Mouse (Mus musculus) kidney, postnatal 0 days (tissue): ENCODE measurements at regions not wholly inside any gene's neighbourhood (a gene's known extent, or its start where the extent isn't known, plus 50 kb on each side); places are given as distances from the start of the nearest gene placed in this dataset.

Experiments used
- ATAC-seq: fragments of 200-750 bp; cut with Nextera tagmentation; replicated peaks from 2 replicates; pipeline ENCODE4 v1.8.0; 2017; ENCODE audit warnings: low read depth, moderate number of reproducible peaks, moderate TSS enrichment, moderate library complexity; ENCODE audit not compliant: low FRiP score
- DNase-seq: peaks from one replicate; pipeline ENCODE4 v3.0.0-alpha.2; 2016; ENCODE audit warnings: low spot score
- H3K27ac ChIP-seq: fragments of 300-500 bp; sonication (generic); 2 replicates; pipeline ENCODE4 v1.5.1; 2014; ENCODE audit warnings: mild to moderate bottlenecking
- H3K27me3 ChIP-seq: fragments of 300-500 bp; sonication (generic); 2 replicates; pipeline ENCODE4 v1.6.1; 2014; ENCODE audit warnings: low read length, mixed read lengths; ENCODE audit not compliant: insufficient read depth
- H3K36me3 ChIP-seq: fragments of 300-500 bp; sonication (generic); 2 replicates; pipeline ENCODE4 v1.6.1; 2014; ENCODE audit warnings: low read length, mixed read lengths; ENCODE audit not compliant: insufficient read depth
- H3K4me1 ChIP-seq: fragments of 300-500 bp; sonication (generic); replicated peaks from 2 replicates; pipeline ENCODE4 v1.6.1; 2014; ENCODE audit warnings: antibody characterized with exemption, low read length, mixed read lengths; ENCODE audit not compliant: insufficient read depth
- H3K4me2 ChIP-seq: fragments of 300-500 bp; sonication (generic); 2 replicates; pipeline ENCODE4 v1.6.1; 2014; ENCODE audit warnings: mild to moderate bottlenecking, low read length, moderate library complexity, mixed read lengths
- H3K4me3 ChIP-seq: fragments of 300-500 bp; sonication (generic); replicated peaks from 2 replicates; pipeline ENCODE4 v1.5.1; 2014; ENCODE audit warnings: low read depth, low read length
- H3K9ac ChIP-seq: fragments of 300-500 bp; sonication (generic); 2 replicates; pipeline ENCODE4 v1.6.1; 2014; ENCODE audit warnings: low read depth, low read length
- H3K9me3 ChIP-seq: fragments of 300-500 bp; sonication (generic); replicated peaks from 2 replicates; pipeline ENCODE4 v1.6.1; 2016; ENCODE audit warnings: low read length, inconsistent platforms, mixed read lengths
- CTCF ChIP-seq: IDR thresholded peaks from 2 replicates; pipeline ENCODE4 v1.5.1; 2016; ENCODE audit warnings: antibody characterized with exemption, low read depth, mild to moderate bottlenecking, moderate library complexity
- WGBS: fragments of 180-500 bp; shearing (Covaris S2); extraction: QIAGEN DNeasy Blood & Tissue Kit; methylation state at CpG from one replicate; pipeline ENCODE4 v1.1.7; 2014; 5-methylcytosine and 5-hydroxymethylcytosine counted together

GRCm38 (mm10) chr15:27315964-27316745 lies 150.3 kb upstream of the Ank start:
- 47% methylated on average over 4 of the region's 4 CpGs for WGBS
- Histone ChIP-seq H3K9me3 (no peaks in the 10 kb centered on the region), H3K4me3 (no peak overlapping the region), H3K4me1 (no peaks in the 10 kb centered on the region), H3K9ac (no peak overlapping the region), H3K27ac (no peak overlapping the region), H3K4me2 (no peak overlapping the region), H3K27me3 (no peaks in the 10 kb centered on the region), H3K36me3 (no peaks in the 10 kb centered on the region)
- ATAC-seq (no peak), DNase-seq (peak; percentile 75)
- TF ChIP-seq CTCF = peak; percentile 72

GRCm38 (mm10) chr15:27316746-27317129 lies 149.7 kb upstream of the Ank start:
- Histone ChIP-seq H3K36me3 (no peaks in the 10 kb centered on the region), H3K27ac (no peak overlapping the region), H3K4me2 (no peak overlapping the region), H3K9me3 (no peaks in the 10 kb centered on the region), H3K9ac (no peak overlapping the region), H3K4me3 (no peak overlapping the region), H3K27me3 (no peaks in the 10 kb centered on the region), H3K4me1 (no peaks in the 10 kb centered on the region)
- DNase-seq (no peak), ATAC-seq (no peak)
- no peak for TF ChIP-seq CTCF
- 74% methylated on average over 1 of the region's 1 CpGs for WGBS

- Histone ChIP-seq H3K9me3 (no peaks in the 10 kb centered on the region), H3K4me2 (no peak overlapping the region), H3K4me1 (no peaks in the 10 kb centered on the region), H3K4me3 (no peak overlapping the region), H3K36me3 (no peaks in the 10 kb centered on the region), H3K9ac (no peak overlapping the region), H3K27ac (no peak overlapping the region), H3K27me3 (no peaks in the 10 kb centered on the region)
- ATAC-seq (no peak), DNase-seq (no peak)
- 61% methylated on average over 10 of the region's 10 CpGs for WGBS
- no peak for TF ChIP-seq CTCF
Observed at GRCm38 (mm10) chr15:27321915-27322665, 144.4 kb upstream of the Ank start.

DNA sequence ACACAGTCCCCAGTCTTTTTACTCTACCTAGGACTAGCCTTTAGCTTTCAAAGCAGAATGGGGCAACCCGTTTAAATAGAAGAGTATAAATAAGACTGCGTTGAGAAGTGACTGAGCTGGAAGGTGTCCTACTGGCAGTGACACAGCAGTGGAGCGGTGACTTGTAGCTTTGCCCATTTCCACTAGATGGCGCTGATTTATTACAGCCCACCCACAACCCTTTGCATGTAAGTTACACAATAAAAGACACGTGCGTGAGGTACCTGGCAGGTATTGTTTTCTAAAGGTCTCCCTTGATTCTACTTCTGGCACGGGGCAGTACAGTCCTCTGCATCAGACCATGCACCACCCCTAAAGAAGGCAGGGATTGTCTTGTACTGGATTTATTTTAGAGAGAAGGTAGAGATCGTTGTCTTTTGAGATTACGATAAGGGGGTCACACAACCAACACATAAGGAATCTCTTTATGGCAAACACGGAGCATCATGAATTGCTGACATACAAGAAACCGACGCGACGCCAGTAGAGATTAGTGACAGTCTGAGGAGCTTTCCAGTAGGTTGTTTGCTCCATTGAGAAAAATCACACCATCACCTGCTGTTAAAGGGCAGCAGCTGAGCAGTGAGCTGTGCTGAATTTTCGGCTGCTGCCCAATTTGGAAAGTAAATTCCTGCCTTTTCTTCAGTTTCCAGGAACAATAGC lies 140.5 kb upstream of the Ank start:
- Histone ChIP-seq H3K27me3 (no peaks in the 10 kb centered on the region), H3K36me3 (no peaks in the 10 kb centered on the region), H3K4me3 (no peak overlapping the region), H3K4me2 (no peak overlapping the region), H3K9me3 (no peaks in the 10 kb centered on the region), H3K9ac (no peak overlapping the region), H3K4me1 (no peaks in the 10 kb centered on the region), H3K27ac (no peak overlapping the region)
- 26% methylated on average over 15 of the region's 15 CpGs for WGBS
- ATAC-seq = peak; percentile 80
- TF ChIP-seq CTCF = peak; percentile 95
- DNase-seq = peak; percentile 86

DNA sequence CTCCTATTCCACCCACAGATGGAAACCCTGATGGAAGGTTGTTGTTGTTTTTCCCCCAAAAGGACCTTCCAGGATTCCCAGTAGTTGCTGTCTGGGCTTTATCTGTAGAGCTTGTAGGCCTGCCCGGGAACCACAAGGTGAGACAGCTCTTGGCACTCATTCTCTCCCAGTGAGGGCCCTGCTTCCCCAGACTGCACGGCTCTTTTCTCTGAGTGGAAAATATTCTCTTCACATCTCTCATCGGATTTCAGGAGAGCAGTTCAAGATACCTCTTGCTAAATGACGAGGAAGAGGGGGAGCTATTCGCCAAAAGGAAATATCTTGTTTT lies 140.0 kb upstream of the Ank start:
- no peaks in the 10 kb centered on the region for H3K4me1 ChIP-seq
- 62% methylated on average over 5 of the region's 5 CpGs for WGBS

GRCm38 (mm10) chr15:27327744-27328143 lies 138.7 kb upstream of the Ank start:
- no peak overlapping the region for H3K9ac ChIP-seq
- ATAC-seq (no peak), DNase-seq (no peak)
- H3K4me2 ChIP-seq = no peak overlapping the region
- no peaks in the 10 kb centered on the region for H3K9me3 ChIP-seq
- no peak overlapping the region for H3K4me3 ChIP-seq
- H3K4me1 ChIP-seq = no peaks in the 10 kb centered on the region
- H3K27ac ChIP-seq = no peak overlapping the region
- no peaks in the 10 kb centered on the region for H3K36me3 ChIP-seq
- WGBS = 81% methylated on average over 5 of the region's 5 CpGs
- no peak for TF ChIP-seq CTCF
- no peaks in the 10 kb centered on the region for H3K27me3 ChIP-seq

More for the DNA sequence above, 140.0 kb upstream of the Ank start:
- Histone ChIP-seq H3K9ac (no peak overlapping the region), H3K9me3 (no peaks in the 10 kb centered on the region), H3K36me3 (no peaks in the 10 kb centered on the region), H3K27me3 (no peaks in the 10 kb centered on the region), H3K4me2 (no peak overlapping the region), H3K4me3 (no peak overlapping the region), H3K27ac (no peak overlapping the region)
- DNase-seq (no peak), ATAC-seq (no peak)
- no peak for TF ChIP-seq CTCF
